Mouse (Mus musculus) intestine, embryonic 16.5 days (tissue): ENCODE data around the gene Ckmt2. TPM values are rescaled to one million over a fixed set of nuclear protein-coding genes. Genes with fewer than 3 reads are reported as not detected.

Experiments
- ATAC-seq: fragments of 200-750 bp; cut with Nextera tagmentation; 2 replicates; pipeline ENCODE4 v1.8.0; 2017; ENCODE audit warnings: moderate TSS enrichment, moderate library complexity
- H3K27ac ChIP-seq: fragments of 300-500 bp; sonication (generic); 2 replicates; pipeline ENCODE4 v1.5.1; 2014; ENCODE audit warnings: mild to moderate bottlenecking, low read length
- H3K27me3 ChIP-seq: fragments of 300-500 bp; sonication (generic); replicated peaks from 2 replicates; pipeline ENCODE4 v1.6.1; 2014; ENCODE audit warnings: low read length, control low read depth, mixed read lengths; ENCODE audit not compliant: control insufficient read depth, insufficient read depth
- H3K36me3 ChIP-seq: fragments of 300-500 bp; sonication (generic); 2 replicates; pipeline ENCODE4 v1.6.1; 2014; ENCODE audit warnings: low read length, control low read depth; ENCODE audit not compliant: control insufficient read depth, insufficient read depth
- H3K4me1 ChIP-seq: fragments of 300-500 bp; sonication (generic); 2 replicates; pipeline ENCODE4 v1.6.1; 2014; ENCODE audit warnings: low read length, control low read depth, mixed read lengths; ENCODE audit not compliant: control insufficient read depth, insufficient read depth
- H3K4me2 ChIP-seq: fragments of 300-500 bp; sonication (generic); 2 replicates; pipeline ENCODE4 v1.6.1; 2014; ENCODE audit warnings: low read depth, low read length, control low read depth
- H3K4me3 ChIP-seq: fragments of 300-500 bp; sonication (generic); 2 replicates; pipeline ENCODE4 v1.5.1; 2014; ENCODE audit warnings: mild to moderate bottlenecking, low read length
- H3K9ac ChIP-seq: fragments of 300-500 bp; sonication (generic); 2 replicates; pipeline ENCODE4 v1.6.1; 2014; ENCODE audit warnings: low read depth, low read length
- H3K9me3 ChIP-seq: fragments of 300-500 bp; sonication (generic); 2 replicates; pipeline ENCODE4 v1.6.1; 2016; ENCODE audit warnings: low read length, control low read depth; ENCODE audit not compliant: control insufficient read depth
- WGBS: fragments of 180-500 bp; shearing (Covaris S2); extraction: QIAGEN DNeasy Blood & Tissue Kit; methylation state at CpG from one replicate; pipeline ENCODE4 v1.1.7; 2014; 5-methylcytosine and 5-hydroxymethylcytosine counted together
- polyA plus RNA-seq: library from polyadenylated mRNA; unstranded; fragments of >200 nt; fragmentation: Nextera tagmentation; extraction: Ambion mirVana; gene quantifications from 2 replicates; pipeline ENCODE4 v1.2.1, GENCODE M21; 2015

Ckmt2 gene
- polyA plus RNA-seq, 1 experiment from 2014 or later: 2.8 TPM

GRCm38 (mm10) chr13:91877350-91877749, 665 bp upstream of the Ckmt2 start:
- H3K4me2 ChIP-seq: peak overlapping the region; percentile 16; the same call in 1 of the 2 replicates
- H3K9ac ChIP-seq: no peak overlapping the region
- peaks cover 3% of the 10 kb centered on the region; the same call in 1 of the 2 replicates for H3K4me1 ChIP-seq
- no peak; the same call in none of the 2 replicates for ATAC-seq
- 68% methylated on average over 10 of the region's 10 CpGs for whole genome bisulfite sequencing
- no peaks in the 10 kb centered on the region for H3K36me3 ChIP-seq
- peak overlapping the region; percentile 90 for H3K27ac ChIP-seq
- H3K4me3 ChIP-seq: no peak overlapping the region
- H3K9me3 ChIP-seq: no peaks in the 10 kb centered on the region
- no peaks in the 10 kb centered on the region for H3K27me3 ChIP-seq

GRCm38 (mm10) chr13:91875581-91875980, 1.1 kb downstream of the Ckmt2 start:
- ATAC-seq: no peak
- H3K27me3 ChIP-seq: no peaks in the 10 kb centered on the region
- H3K4me1 ChIP-seq: peaks cover 3% of the 10 kb centered on the region; the same call in 1 of the 2 replicates
- H3K9me3 ChIP-seq: no peaks in the 10 kb centered on the region
- no peak overlapping the region for H3K27ac ChIP-seq
- 43% methylated on average over 2 of the region's 2 CpGs for WGBS
- H3K4me2 ChIP-seq: no peak overlapping the region
- no peak overlapping the region for H3K4me3 ChIP-seq
- no peaks in the 10 kb centered on the region for H3K36me3 ChIP-seq
- H3K9ac ChIP-seq: no peak overlapping the region

- H3K36me3 ChIP-seq: no peaks in the 10 kb centered on the region
- WGBS: 81% methylated on average over 7 of the region's 7 CpGs
- no peak for ATAC-seq
These were observed 2.1 kb downstream of the Ckmt2 start for GRCm38 (mm10) chr13:91874565-91874964.

GRCm38 (mm10) chr13:91873734-91874329, 2.9 kb downstream of the Ckmt2 start:
- Histone ChIP-seq H3K27ac (no peak overlapping the region), H3K4me1 (peaks cover 3% of the 10 kb centered on the region; the same call in 1 of the 2 replicates), H3K9ac (no peak overlapping the region), H3K9me3 (no peaks in the 10 kb centered on the region), H3K4me2 (no peak overlapping the region), H3K36me3 (no peaks in the 10 kb centered on the region), H3K27me3 (no peaks in the 10 kb centered on the region), H3K4me3 (no peak overlapping the region)
- ATAC-seq: no peak
- WGBS: 70% methylated on average over 7 of the region's 7 CpGs

More at GRCm38 (mm10) chr13:91874565-91874964, 2.1 kb downstream of the Ckmt2 start:
- Histone ChIP-seq H3K4me2 (no peak overlapping the region), H3K9me3 (no peaks in the 10 kb centered on the region), H3K9ac (no peak overlapping the region), H3K27ac (no peak overlapping the region), H3K4me1 (peaks cover 3% of the 10 kb centered on the region; the same call in 1 of the 2 replicates), H3K4me3 (no peak overlapping the region), H3K27me3 (no peaks in the 10 kb centered on the region)

DNA sequence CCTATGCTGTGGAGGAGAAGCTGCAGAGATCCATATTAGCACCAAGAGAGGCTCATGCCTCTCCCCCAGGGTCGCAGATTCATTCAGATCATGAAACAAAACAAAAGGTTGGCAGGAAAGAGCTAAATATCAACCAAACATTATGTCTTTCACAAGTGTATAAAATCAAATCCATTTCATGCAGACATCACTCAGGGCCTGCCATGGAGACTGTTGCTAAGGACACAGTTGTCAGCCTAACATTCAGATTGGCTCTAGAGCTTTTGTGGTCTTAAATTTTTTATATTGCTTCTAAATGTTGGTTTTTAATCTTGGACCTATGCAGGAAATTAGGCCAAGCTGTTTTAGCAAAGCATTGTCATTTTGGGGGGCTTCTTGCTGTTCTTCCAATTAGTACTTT, 8.1 kb downstream of the Ckmt2 start:
- no peak overlapping the region for H3K27ac ChIP-seq
- H3K27me3 ChIP-seq: no peaks in the 10 kb centered on the region
- H3K4me2 ChIP-seq: no peak overlapping the region
- WGBS: 92% methylated on average over 1 of the region's 1 CpGs
- no peaks in the 10 kb centered on the region for H3K36me3 ChIP-seq
- no peaks in the 10 kb centered on the region for H3K4me1 ChIP-seq
- no peak overlapping the region for H3K4me3 ChIP-seq
- no peaks in the 10 kb centered on the region for H3K9me3 ChIP-seq
- no peak overlapping the region for H3K9ac ChIP-seq
- ATAC-seq: no peak

DNA sequence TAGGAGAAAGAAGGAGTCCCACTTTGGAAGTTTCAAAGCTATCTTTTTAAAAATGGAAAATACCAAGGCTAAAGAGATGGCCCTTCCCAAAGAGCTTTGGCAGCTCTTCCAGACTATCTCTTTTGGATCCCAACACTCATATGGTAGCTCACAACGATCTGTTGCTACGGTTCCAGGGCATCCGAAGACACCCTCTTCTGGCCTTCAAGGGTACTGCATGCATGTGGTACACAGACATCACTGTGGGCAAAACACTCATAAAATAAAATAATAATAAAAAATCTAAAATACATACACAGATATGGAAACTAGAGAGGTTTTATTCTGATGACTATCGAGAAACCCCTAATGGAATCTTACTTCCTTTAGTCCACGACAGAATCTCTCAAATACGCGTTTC, 17.9 kb downstream of the Ckmt2 start:
- WGBS: 80% methylated on average over 7 of the region's 7 CpGs
- H3K36me3 ChIP-seq: no peaks in the 10 kb centered on the region
- H3K9me3 ChIP-seq: no peaks in the 10 kb centered on the region
- no peak overlapping the region for H3K4me2 ChIP-seq
- no peaks in the 10 kb centered on the region for H3K4me1 ChIP-seq
- no peak for ATAC-seq
- H3K27me3 ChIP-seq: no peaks in the 10 kb centered on the region
- H3K9ac ChIP-seq: no peak overlapping the region
- no peak overlapping the region for H3K27ac ChIP-seq
- H3K4me3 ChIP-seq: no peak overlapping the region

GRCm38 (mm10) chr13:91857427-91857826, 19.3 kb downstream of the Ckmt2 start:
- no peak overlapping the region for H3K9ac ChIP-seq
- H3K27ac ChIP-seq: no peak overlapping the region
- ATAC-seq: no peak
- H3K4me1 ChIP-seq: no peaks in the 10 kb centered on the region
- H3K4me2 ChIP-seq: no peak overlapping the region
- no peaks in the 10 kb centered on the region for H3K9me3 ChIP-seq
- no peaks in the 10 kb centered on the region for H3K36me3 ChIP-seq
- H3K27me3 ChIP-seq: no peaks in the 10 kb centered on the region
- WGBS: 70% methylated on average over 8 of the region's 8 CpGs
- H3K4me3 ChIP-seq: no peak overlapping the region

GRCm38 (mm10) chr13:91854412-91854811, 22.3 kb downstream of the Ckmt2 start:
- no peaks in the 10 kb centered on the region for H3K27me3 ChIP-seq
- no peaks in the 10 kb centered on the region for H3K36me3 ChIP-seq
- H3K4me1 ChIP-seq: no peaks in the 10 kb centered on the region
- ATAC-seq: no peak
- no peak overlapping the region for H3K27ac ChIP-seq
- H3K4me3 ChIP-seq: no peak overlapping the region
- H3K9ac ChIP-seq: no peak overlapping the region
- no peaks in the 10 kb centered on the region for H3K9me3 ChIP-seq
- 65% methylated on average over 3 of the region's 3 CpGs for WGBS
- H3K4me2 ChIP-seq: no peak overlapping the region

DNA sequence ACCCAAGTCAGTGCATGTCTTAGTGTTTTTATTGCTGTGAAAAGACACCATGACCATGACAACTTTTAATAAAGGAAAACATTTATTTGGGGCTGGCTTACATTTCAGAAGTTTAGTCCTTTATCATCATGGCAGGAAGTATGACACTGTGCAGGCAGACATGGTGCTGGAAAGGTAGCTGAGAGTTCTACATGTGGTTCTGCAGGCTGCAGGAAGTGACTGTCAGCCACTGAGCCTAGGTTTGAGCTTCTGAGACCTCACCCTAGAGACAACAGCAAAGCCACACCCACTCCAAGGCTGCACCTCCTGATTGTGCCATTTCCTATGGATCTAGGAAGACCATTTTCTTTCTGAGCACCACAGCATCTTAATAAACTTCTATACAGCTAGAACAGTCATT, 48.8 kb downstream of the Ckmt2 start:
- Histone ChIP-seq H3K36me3 (no peaks in the 10 kb centered on the region), H3K4me2 (no peak overlapping the region), H3K9me3 (no peaks in the 10 kb centered on the region), H3K9ac (no peak overlapping the region), H3K27me3 (no peaks in the 10 kb centered on the region), H3K27ac (no peak overlapping the region), H3K4me3 (no peak overlapping the region), H3K4me1 (no peaks in the 10 kb centered on the region)
- ATAC-seq: no peak

GRCm38 (mm10) chr13:91826066-91826465, 50.6 kb downstream of the Ckmt2 start:
- 85% methylated on average over 2 of the region's 2 CpGs for WGBS
- Histone ChIP-seq H3K9me3 (no peaks in the 10 kb centered on the region), H3K4me2 (no peak overlapping the region), H3K4me3 (no peak overlapping the region), H3K9ac (no peak overlapping the region), H3K27me3 (no peaks in the 10 kb centered on the region), H3K4me1 (no peaks in the 10 kb centered on the region), H3K27ac (no peak overlapping the region), H3K36me3 (no peaks in the 10 kb centered on the region)
- no peak for ATAC-seq
